Mouse (Mus musculus) heart, postnatal 0 days (tissue): ENCODE data around the gene Amy2a1.

ENCODE experiments used
- CTCF ChIP-seq: IDR thresholded peaks from 2 replicates; pipeline ENCODE4 v1.5.1; 2016; ENCODE audit warnings: antibody characterized with exemption, control low read depth, low read depth
- EP300 ChIP-seq: IDR thresholded peaks from 2 replicates; pipeline ENCODE4 v1.6.1; 2016; ENCODE audit warnings: antibody characterized with exemption, low read depth

GRCm38 (mm10) chr3:113574138-113574537, 41.9 kb upstream of the Amy2a1 start:
- TF ChIP-seq EP300 (no peak), CTCF (no peak)
